Mouse (Mus musculus) MEL (cell line): ENCODE data around the gene S1pr3. TPM values are rescaled to one million over a fixed set of nuclear protein-coding genes. Genes with fewer than 3 reads are reported as not detected.

Source experiments
- DNase-seq: peaks from one replicate; pipeline ENCODE4 v3.0.0; 2011; ENCODE audit warnings: low read depth, low spot score
- H3K27ac ChIP-seq: 2 replicates; pipeline ENCODE4 v1.5.1; 2012; ENCODE audit warnings: low read depth, mild to moderate bottlenecking, control low read depth, low read length, moderate library complexity; ENCODE audit not compliant: control insufficient read depth
- H3K27me3 ChIP-seq, 2 experiments: fragments of 150-350 bp in 1 of 2; sonication (generic) in 1 of 2; 2 replicates each; pipeline ENCODE4 v1.6.1; 2012; ENCODE audit warnings: low read length in 2 of 2, mild to moderate bottlenecking in 2 of 2, improper control_type of control experiment in 1 of 2, moderate library complexity in 1 of 2; ENCODE audit not compliant: insufficient read depth in 2 of 2, control insufficient read depth in 1 of 2
- H3K36me3 ChIP-seq, 2 experiments: 2 replicates each; pipeline ENCODE4 v1.6.1; 2012 to 2014; ENCODE audit warnings: low read length in 2 of 2, improper control_type of control experiment in 1 of 2, inconsistent platforms in 1 of 2, mild to moderate bottlenecking in 1 of 2; ENCODE audit not compliant: insufficient read depth in 2 of 2, control insufficient read depth in 1 of 2
- H3K4me1 ChIP-seq, 2 experiments: fragments of 150-350 bp in 1 of 2; sonication (generic) in 1 of 2; 2 replicates each; pipeline ENCODE4 v1.6.1; 2012; ENCODE audit warnings: low read length in 2 of 2, improper control_type of control experiment in 1 of 2, mild to moderate bottlenecking in 1 of 2; ENCODE audit not compliant: insufficient read depth in 2 of 2, control insufficient read depth in 1 of 2
- H3K4me3 ChIP-seq, 2 experiments: fragments of 150-350 bp in 1 of 2; sonication (generic) in 1 of 2; 2 replicates each; pipeline ENCODE4 v1.5.1; 2012; ENCODE audit warnings: low read depth in 2 of 2, low read length in 2 of 2, mild to moderate bottlenecking in 2 of 2, moderate library complexity in 2 of 2, control low read depth in 1 of 2, improper control_type of control experiment in 1 of 2; ENCODE audit not compliant: control insufficient read depth in 1 of 2, insufficient read depth in 1 of 2
- H3K79me2 ChIP-seq: 2 replicates; pipeline ENCODE4 v1.6.1; 2012; ENCODE audit warnings: mild to moderate bottlenecking, low read length, moderate library complexity; ENCODE audit not compliant: control insufficient read depth, poor library complexity, insufficient read depth
- H3K9ac ChIP-seq: 2 replicates; pipeline ENCODE4 v1.6.1; 2012; ENCODE audit warnings: low read depth, mild to moderate bottlenecking, control low read depth, low read length, moderate library complexity; ENCODE audit not compliant: control insufficient read depth, poor library complexity, severe bottlenecking
- H3K9me3 ChIP-seq: fragments of 150-350 bp; sonication (generic); replicated peaks from 2 replicates; pipeline ENCODE4 v1.6.1; 2012; ENCODE audit warnings: mild to moderate bottlenecking, low read length, improper control_type of control experiment, moderate library complexity; ENCODE audit not compliant: insufficient read depth
- BHLHE40 ChIP-seq: IDR thresholded peaks from 2 replicates; pipeline ENCODE4 v1.6.1; 2012; ENCODE audit warnings: low read depth, mild to moderate bottlenecking, inconsistent platforms, low read length, improper control_type of control experiment, borderline replicate concordance
- CHD1 ChIP-seq: IDR thresholded peaks from 2 replicates; pipeline ENCODE4 v1.6.1; 2012; ENCODE audit warnings: low read depth, mild to moderate bottlenecking, inconsistent platforms, low read length, improper control_type of control experiment
- CTCF ChIP-seq, 3 experiments: IDR thresholded peaks in 2 of 3; conservative IDR thresholded peaks in 1 of 3; 2 replicates each; pipeline ENCODE4 v1.5.1; 2011 to 2012; ENCODE audit warnings: low read length in 3 of 3, low read depth in 2 of 3, mild to moderate bottlenecking in 2 of 3, improper control_type of control experiment in 1 of 3, inconsistent platforms in 1 of 3, mixed read lengths in 1 of 3, moderate library complexity in 1 of 3; ENCODE audit not compliant: control insufficient read depth in 1 of 3, insufficient read depth in 1 of 3, poor library complexity in 1 of 3, severe bottlenecking in 1 of 3
- E2F4 ChIP-seq: IDR thresholded peaks from 2 replicates; pipeline ENCODE4 v1.6.1; 2011; ENCODE audit warnings: low read depth, low read length, improper control_type of control experiment, borderline replicate concordance
- EP300 ChIP-seq, 2 experiments: IDR thresholded peaks; 2 replicates each; pipeline ENCODE4 v1.6.1; 2011; ENCODE audit warnings: improper control_type of control experiment in 2 of 2, low read length in 2 of 2, low read depth in 1 of 2, mild to moderate bottlenecking in 1 of 2
- GATA1 ChIP-seq: IDR thresholded peaks from 2 replicates; pipeline ENCODE4 v1.6.1; 2011; ENCODE audit warnings: low read depth, low read length, improper control_type of control experiment
- JUND ChIP-seq: IDR thresholded peaks from 2 replicates; pipeline ENCODE4 v1.6.1; 2011; ENCODE audit warnings: low read depth, mild to moderate bottlenecking, improper control_type of control experiment, low read length
- MAZ ChIP-seq: IDR thresholded peaks from 2 replicates; pipeline ENCODE4 v1.6.1; 2012; ENCODE audit warnings: low read depth, mild to moderate bottlenecking, inconsistent platforms, low read length, improper control_type of control experiment
- MXI1 ChIP-seq: IDR thresholded peaks from 2 replicates; pipeline ENCODE4 v1.6.1; 2011; ENCODE audit warnings: mild to moderate bottlenecking, low read depth, low read length, improper control_type of control experiment
- MYC ChIP-seq: IDR thresholded peaks from 2 replicates; pipeline ENCODE4 v1.6.1; 2011; ENCODE audit warnings: low read depth, mild to moderate bottlenecking, low read length, improper control_type of control experiment, moderate library complexity
- POLR2A ChIP-seq, 2 experiments: IDR thresholded peaks; 2 replicates each; pipeline ENCODE4 v1.6.1; 2011 to 2012; ENCODE audit warnings: low read length in 2 of 2, mild to moderate bottlenecking in 2 of 2, control low read depth in 1 of 2, improper control_type of control experiment in 1 of 2, low read depth in 1 of 2, moderate library complexity in 1 of 2; ENCODE audit not compliant: control insufficient read depth in 1 of 2, insufficient read depth in 1 of 2, poor library complexity in 1 of 2
- RAD21 ChIP-seq: IDR thresholded peaks from 2 replicates; pipeline ENCODE4 v1.6.1; 2011; ENCODE audit warnings: mild to moderate bottlenecking, low read depth, low read length, improper control_type of control experiment
- RCOR1 ChIP-seq: IDR thresholded peaks from 2 replicates; pipeline ENCODE4 v1.6.1; 2012; ENCODE audit warnings: low read depth, mild to moderate bottlenecking, inconsistent platforms, low read length, improper control_type of control experiment
- SMC3 ChIP-seq: IDR thresholded peaks from 2 replicates; pipeline ENCODE4 v1.6.1; 2011; ENCODE audit warnings: low read depth, low read length, improper control_type of control experiment
- TCF12 ChIP-seq: IDR thresholded peaks from 2 replicates; pipeline ENCODE4 v1.6.1; 2014; ENCODE audit warnings: low read depth, mild to moderate bottlenecking, inconsistent platforms, low read length, improper control_type of control experiment, moderate library complexity
- ZC3H11A ChIP-seq: IDR thresholded peaks from 2 replicates; pipeline ENCODE4 v1.6.1; 2012; ENCODE audit warnings: low read depth, mild to moderate bottlenecking, inconsistent platforms, low read length, improper control_type of control experiment
- ZKSCAN1 ChIP-seq: IDR thresholded peaks from 2 replicates; pipeline ENCODE4 v1.6.1; 2012; ENCODE audit warnings: low read depth, mild to moderate bottlenecking, inconsistent platforms, low read length, improper control_type of control experiment, moderate library complexity
- ZNF384 ChIP-seq: IDR thresholded peaks from 2 replicates; pipeline ENCODE4 v1.6.1; 2012; ENCODE audit warnings: low read depth, mild to moderate bottlenecking, inconsistent platforms, low read length, improper control_type of control experiment
- polyA plus RNA-seq, 2 experiments: library from polyadenylated mRNA; stranded (reverse) in 1 of 2; unstranded in 1 of 2; fragments of >175 nt in 1 of 2; fragments of >200 nt in 1 of 2; gene quantifications; 2 replicates each; pipeline versions ENCODE4 v1.2.1 to v1.2.4; 2012; ENCODE audit warnings: low replicate concordance in 2 of 2, low read depth in 1 of 2; ENCODE audit not compliant: insufficient read length in 2 of 2, insufficient read depth in 1 of 2, missing spikeins in 1 of 2
- total RNA-seq: library from RNA; depleted of rRNA; stranded (reverse); fragments of 300-350 nt; gene quantifications from 2 replicates; pipeline ENCODE4 v1.2.3, GENCODE M21; 2012

S1pr3 gene
- total and polyA plus RNA-seq, 3 experiments: not detected

DNA sequence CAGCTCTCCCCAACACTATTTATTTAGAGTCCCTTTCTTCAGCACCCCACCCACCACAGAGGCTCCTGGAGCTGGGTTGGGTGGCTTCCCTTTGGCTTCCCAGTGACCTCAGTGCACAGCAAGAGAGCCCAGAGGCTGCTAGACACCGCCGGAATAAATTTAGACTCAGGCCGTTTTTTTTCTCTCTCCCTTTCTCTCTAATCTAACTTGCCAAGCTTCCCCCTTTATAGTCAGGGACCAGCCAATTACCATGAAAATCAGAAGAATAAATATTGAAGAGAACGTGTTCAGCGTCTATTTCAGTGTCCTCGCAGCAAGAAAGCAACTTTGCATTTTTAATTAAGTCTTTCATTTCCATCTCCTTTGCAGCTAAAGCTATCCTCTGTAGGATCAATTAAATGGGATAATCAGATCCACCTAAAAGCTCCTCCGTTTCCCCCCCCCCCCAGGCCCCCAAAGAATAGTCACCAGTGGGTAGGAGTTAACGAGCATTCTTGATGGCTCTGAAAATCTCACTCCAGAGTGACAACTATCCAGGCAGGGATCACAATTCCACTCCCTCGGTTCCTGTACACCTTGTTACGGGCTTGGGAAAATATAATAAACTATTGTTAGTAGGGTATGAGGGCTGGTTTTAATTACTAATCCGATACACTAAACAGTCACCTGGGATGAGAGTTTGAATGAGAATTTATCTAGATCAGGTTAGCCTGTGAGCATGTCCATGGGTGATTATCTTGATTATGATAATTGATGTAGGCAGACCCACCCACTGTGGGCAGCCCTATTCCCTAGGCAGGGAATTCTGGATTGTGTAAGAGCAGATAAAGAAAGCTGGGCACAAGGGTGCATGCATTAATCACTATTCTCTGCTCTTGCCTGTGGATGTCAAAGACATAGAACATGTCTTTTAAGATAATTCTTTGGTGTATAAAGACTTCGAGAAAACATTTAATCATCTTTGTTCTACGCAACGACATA is 29.0 kb downstream of the S1pr3 start:
- no peak for DNase-seq
- Histone ChIP-seq H3K79me2 (no peaks in the 10 kb centered on the region), H3K27me3 (no peaks in the 10 kb centered on the region), H3K27ac (no peak overlapping the region), H3K4me1 (no peaks in the 10 kb centered on the region), H3K9me3 (no peaks in the 10 kb centered on the region), H3K4me3 (no peak overlapping the region), H3K9ac (no peak overlapping the region), H3K36me3 (no peaks in the 10 kb centered on the region)
- no peak for TF ChIP-seq BHLHE40
- TF ChIP-seq CHD1: no peak
- TF ChIP-seq MAZ: no peak
- no peak for TF ChIP-seq MXI1

DNA sequence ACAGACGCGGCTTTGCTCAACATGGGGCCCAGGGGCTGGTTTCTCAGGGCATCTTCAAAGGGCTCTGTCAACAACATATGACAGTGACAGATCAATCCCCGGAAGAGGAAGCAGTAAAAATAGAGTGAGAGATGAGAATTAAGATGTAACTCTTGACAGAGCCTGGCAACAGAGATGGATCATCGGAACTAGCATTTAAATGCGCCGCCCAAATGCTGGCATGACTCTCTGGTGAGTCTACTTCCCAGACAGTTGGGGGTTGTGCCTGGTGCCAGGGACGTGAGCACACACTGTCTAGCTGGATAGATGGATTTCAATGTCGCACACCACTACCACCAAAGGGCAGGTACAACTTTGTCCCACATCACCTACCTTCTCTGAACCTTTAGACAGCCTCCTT is 34.5 kb downstream of the S1pr3 start:
- Histone ChIP-seq H3K36me3 (no peaks in the 10 kb centered on the region), H3K27ac (no peak overlapping the region), H3K9ac (no peak overlapping the region), H3K9me3 (no peaks in the 10 kb centered on the region), H3K79me2 (no peaks in the 10 kb centered on the region), H3K4me3 (no peak overlapping the region), H3K27me3 (no peaks in the 10 kb centered on the region), H3K4me1 (no peaks in the 10 kb centered on the region)
- DNase-seq: no peak
- TF ChIP-seq MXI1 (no peak), POLR2A (IDR thresholded peaks at IDR 0.05; ENCODE audit: control insufficient read depth in 1 of 2, insufficient read depth in 1 of 2, low read depth in 1 of 2, low read length in 2 of 2, poor library complexity in 1 of 2) (no peak), ZC3H11A (no peak), TCF12 (no peak), SMC3 (no peak), EP300 (IDR thresholded peaks at IDR 0.05; ENCODE audit: low read depth in 1 of 2, low read length in 2 of 2) (no peak), MYC (no peak), CTCF (IDR thresholded peaks at IDR 0.05 in 2 of 3, conservative IDR thresholded peaks at IDR 0.05 in 1 of 3; ENCODE audit: control insufficient read depth in 1 of 3, insufficient read depth in 1 of 3, low read depth in 2 of 3, low read length in 3 of 3, poor library complexity in 1 of 3, severe bottlenecking in 1 of 3) (no peak), ZNF384 (no peak), ZKSCAN1 (no peak), JUND (no peak), RCOR1 (no peak), E2F4 (no peak), RAD21 (no peak), GATA1 (no peak)
